Mouse (Mus musculus) urinary bladder, postnatal 36 days (tissue): ENCODE measurements around the gene Hsd17b14.

Experiments
- DNase-seq, 2 experiments: peaks; one replicate each; pipeline ENCODE4 v3.0.0; 2022; ENCODE audit warnings: low spot score in 2 of 2, mixed read lengths in 1 of 2

Hsd17b14 gene

DNA sequence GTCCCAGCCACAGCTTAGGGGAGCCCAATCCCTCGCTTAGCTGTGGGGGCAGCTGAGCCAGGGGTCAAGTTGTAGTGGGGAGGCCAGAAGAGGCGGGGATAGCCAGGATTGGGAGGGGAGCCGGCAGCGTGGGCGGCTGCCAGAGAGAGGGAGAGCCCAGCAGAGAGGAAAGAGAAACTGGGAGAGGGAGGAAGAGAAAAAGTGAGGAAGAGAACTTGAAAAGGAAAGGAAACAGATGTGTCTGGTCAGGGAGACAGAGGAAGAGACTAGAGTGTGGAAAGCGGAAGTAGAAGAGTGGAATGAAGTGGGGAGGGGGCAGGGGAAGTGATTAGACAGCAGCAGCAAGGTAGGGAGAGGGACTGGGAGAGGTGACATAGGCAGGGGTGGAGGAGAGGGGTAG, 25.2 kb upstream of the Hsd17b14 start:
- no peak for DNase-seq

- DNase-seq = no peak
Measured at GRCm38 (mm10) chr7:45530643-45531042, 24.1 kb upstream of the Hsd17b14 start.

DNA sequence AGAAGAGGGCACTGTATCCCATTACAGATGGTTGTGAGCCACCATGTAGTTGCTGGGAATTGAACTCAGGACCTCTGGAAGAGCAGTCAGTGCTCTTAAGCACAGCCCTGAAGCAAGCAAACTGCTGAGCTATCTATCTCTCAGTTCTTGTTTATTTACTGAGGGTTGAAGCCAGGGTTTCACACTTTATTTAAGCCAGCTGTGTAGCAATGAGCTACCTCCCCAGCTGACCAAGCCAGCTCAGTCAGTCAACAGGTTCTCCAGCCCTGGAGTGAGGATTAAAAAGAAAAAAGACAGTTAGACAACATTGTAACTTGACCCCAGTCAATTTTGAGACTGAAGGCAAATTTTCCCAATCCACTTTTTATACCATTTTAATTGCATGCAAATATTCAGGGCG, 19.0 kb upstream of the Hsd17b14 start:
- DNase-seq = no peak

DNA sequence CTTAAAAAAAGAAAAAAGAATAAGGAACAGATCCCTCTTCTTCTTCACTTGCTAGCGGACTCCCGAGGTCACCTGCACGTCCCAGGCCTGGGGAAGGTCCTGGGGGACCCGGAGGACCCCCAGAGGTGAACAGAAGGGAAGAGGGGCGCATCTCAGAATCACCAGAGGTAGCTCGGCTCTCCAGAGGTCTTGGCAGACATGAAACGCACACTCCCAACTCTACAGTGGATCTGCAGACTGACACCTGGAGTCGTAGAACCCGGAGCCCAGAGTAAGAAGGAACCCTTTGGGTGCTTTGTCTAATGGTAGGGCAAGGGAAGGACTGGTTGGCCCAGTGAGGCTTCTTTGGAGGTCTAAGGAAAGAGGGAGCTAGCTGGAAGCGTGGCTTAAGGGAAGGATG, 17.1 kb upstream of the Hsd17b14 start:
- DNase-seq = no peak

GRCm38 (mm10) chr7:45538163-45539041, 16.3 kb upstream of the Hsd17b14 start:
- DNase-seq = peak in 1 of 2 experiments; percentile 42

DNA sequence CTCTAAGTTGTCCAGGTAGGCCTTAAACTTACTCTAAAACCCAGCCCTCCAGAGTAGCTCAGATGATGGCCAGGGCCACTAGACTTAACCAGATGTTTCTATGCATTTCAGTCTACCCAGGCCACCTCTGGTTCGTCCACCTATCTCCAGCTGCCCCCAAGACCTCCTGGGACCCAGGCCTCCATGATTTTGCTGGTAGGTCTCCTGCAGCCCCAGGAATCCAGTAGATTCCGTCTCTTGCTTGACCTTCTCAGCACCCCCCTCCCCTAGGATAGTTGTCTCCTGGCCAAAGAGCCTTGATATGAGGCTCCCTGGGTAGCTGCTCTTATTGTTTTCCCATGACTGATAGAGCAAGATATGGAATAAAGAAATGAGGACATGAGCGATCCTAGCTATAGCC, 15.6 kb upstream of the Hsd17b14 start:
- DNase-seq = no peak

DNA sequence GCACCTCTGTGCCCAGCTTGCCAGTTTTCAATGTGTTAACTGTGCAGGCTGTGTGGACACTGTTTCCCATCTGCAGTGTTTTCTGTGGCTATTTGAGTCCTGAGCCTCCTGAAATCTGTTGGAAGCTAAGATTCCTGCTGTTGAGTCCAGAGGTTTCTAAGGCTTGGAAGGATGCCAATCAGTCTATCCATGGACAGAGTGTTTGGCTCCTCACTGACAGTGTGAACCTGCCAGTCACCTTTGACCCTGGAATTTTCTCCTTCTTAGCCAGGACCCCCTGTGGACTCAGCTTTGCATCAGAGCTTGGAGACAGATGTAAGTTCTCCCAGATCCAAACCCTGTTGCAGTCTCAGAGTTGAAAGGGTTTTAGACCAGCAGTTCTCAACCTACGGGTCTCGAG, 14.5 kb upstream of the Hsd17b14 start:
- no peak for DNase-seq

DNA sequence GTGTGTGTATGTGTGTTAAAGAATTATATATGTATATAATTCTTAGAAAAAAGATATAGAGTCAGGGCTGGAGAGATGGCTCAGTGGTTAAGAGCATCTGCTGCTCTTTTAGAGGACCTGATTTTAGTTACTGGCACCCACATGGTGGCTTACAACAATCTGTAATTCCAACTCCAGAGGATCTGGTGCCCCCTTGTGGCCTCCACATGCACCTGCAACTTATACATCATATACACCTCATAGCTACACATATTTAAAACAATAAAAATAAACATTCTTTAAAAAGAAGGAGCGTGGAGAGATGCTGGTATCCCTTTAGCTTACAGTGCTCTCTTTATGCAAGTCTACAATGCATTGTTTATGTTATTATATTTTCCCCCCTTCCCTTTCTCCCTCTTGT, 10.2 kb upstream of the Hsd17b14 start:
- DNase-seq = no peak

DNA sequence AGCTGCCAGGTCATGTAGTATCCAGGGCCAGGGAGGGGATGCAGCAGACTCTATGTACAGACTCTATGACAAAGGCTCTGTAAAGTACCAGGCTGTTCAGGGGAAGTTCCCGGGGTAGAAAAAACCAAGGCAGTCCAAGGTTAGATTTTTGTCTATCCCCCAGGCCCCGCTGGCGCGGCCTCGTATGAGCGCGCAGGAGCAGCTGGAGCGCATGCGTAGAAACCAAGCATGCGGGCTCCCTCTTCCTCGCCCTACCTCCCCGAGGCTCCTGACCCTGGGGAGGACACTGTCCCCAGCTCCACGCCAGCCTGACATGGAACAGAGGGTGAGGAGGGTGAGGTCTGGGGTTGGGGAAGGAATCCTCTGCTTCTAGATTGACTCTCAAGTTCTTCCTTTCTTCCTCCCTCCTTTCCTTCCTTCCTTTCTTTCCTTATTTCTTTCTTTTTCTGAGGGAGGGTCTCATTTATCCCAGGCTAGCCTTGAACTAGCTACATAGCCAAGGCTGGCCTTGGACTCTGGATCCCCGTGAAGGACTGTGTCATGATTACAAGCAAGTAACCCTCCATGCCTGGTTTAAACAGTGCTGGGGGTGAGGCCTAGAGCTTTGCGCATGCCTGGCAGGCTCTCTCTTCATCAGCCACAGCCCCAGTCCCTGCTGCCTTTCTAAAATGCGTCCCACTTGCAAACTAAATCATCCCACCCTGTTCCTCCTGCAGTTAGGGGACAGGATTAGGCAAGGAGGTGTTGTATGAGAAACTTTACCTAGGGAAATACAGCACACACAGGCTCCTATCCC, 4.9 kb upstream of the Hsd17b14 start:
- DNase-seq = no peak

DNA sequence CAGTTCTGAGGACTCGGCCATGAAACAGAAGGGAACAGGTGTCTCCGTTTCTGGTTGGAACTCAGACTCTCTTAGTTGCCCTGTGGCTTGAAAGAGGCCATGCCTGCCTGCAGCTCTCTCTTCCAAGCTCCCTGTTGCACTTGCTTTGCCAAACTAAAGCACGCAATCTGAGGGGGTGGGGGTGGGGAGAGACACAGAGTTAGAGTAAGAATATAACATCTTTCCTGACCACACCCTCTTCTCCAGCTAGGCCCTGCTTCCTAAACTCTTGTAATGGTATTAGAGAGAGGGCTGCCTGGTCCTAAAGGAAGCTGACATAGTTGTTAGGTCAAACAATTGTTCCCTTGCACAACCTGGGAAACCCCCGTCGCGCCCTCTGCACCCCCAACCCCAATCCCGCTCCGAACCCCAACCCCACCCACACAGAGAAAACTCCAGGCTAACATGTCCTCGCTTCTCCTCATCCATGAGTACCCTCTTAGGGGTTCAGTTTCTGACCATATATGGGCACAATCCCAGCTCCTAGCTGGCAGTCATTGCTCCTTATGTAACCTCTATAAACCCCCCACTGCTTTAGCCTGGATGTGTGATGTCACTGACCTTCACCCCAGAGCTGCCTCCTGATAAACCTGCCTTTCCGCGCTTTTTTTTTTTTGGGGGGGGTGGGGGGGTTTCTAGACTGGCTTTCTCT, 3.7 kb upstream of the Hsd17b14 start:
- DNase-seq = no peak

DNA sequence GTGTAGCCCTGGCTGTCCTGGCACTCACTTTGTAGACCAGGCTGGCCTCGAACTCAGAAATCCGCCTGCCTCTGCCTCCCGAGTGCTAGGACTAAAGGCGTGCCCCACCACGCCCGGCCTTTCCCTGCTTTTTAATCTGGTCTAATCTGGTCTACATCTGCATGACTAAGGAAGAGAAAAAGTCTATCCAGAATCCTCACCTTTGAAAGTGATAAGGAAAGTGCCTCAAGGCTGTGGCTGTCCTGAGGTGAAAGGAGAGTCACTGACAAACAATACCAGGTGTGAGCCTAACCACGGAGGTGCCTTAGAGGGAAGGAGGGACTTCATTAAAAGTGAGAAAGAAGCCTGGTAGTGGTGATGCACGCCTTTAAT, 3.2 kb upstream of the Hsd17b14 start:
- DNase-seq = no peak

- DNase-seq = no peak
Measured at GRCm38 (mm10) chr7:45553519-45553918, 1.2 kb upstream of the Hsd17b14 start.

- no peak for DNase-seq
Measured at GRCm38 (mm10) chr7:45553990-45554389, 703 bp upstream of the Hsd17b14 start.

DNA sequence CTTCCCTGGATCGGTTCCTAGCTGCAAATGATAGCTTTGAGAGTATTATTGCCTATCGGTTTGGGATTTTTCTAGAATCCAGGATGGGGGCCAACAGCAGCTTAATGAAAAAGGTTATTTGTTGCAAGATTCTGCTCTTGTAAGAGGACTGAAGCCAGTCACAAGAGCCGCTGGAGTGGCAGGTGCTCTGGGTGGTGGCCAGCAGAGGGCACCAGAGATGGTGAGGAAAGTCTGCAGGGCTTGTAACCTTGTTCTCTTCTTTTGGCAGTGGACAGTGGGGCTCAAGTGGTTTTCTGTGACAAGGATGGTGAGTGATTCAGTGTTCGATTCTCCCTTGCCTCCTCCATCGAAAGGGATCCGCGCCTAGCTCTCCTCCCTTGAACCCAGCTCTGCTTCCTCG, 1.1 kb downstream of the Hsd17b14 start:
- DNase-seq = peak; percentile 73 to 86

DNA sequence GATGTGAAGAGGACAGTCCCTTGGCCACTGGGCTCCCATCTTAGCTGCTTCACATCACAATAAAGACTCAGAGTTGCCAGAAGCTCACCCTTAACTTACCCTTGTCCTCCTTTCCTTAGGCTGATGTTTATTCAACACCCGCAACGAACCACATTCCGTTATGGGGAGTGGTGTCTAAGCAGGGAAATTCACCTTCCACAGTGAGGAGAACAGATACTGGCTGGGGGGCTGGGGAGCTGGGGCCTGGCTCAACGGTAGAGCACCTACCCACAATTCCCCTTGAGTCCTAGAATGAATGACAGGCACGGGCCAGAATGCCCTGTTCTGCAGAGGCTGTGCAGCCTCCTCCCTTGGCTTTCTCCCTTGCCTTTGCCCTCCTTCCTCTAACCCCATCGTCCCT, 4.2 kb downstream of the Hsd17b14 start:
- DNase-seq = peak; percentile 44 to 61

GRCm38 (mm10) chr7:45560241-45560640, 5.5 kb downstream of the Hsd17b14 start:
- DNase-seq = no peak

DNA sequence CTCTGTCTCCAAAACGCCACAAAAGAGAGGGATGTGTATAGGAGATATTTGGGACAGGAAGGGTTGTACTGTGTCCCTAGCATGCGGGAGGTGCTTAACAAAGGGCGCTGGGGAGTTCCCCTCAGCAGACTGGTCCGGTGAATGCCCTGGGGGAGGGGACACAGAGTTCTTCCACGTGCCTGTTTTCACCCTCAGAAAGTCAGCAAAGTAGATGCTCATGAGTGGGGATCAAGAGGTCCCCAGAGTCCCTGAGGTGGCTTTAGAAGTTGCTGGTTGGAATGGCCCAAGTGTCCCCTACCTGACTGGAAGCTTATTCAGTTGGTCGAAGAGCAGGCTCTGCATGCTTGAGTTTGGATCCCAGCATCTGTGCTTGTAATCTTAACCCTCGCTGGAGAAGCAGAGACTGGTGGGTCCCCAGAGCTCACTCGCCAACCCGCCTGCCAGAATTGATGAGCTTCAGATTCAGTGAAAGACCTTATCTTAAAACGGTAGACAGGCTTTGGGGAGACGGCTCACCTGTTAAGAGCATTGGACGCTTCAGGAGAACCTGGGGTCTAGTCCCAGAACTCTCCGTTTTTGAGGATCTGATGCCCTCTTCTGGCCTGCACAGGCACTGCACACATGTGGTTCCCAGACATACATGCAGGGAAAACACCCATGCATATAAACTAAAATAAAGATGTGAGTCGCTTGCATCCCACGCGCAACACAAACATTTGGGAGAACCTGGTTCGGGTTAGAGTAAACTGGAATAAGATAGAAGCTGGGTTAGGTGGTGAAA, 6.3 kb downstream of the Hsd17b14 start:
- peak; percentile 77 to 81 for DNase-seq

- DNase-seq = peak in 1 of 2 experiments; percentile 54
Measured at GRCm38 (mm10) chr7:45561624-45562520, 7.2 kb downstream of the Hsd17b14 start.

GRCm38 (mm10) chr7:45564811-45565210, 10.1 kb downstream of the Hsd17b14 start:
- no peak for DNase-seq

DNA sequence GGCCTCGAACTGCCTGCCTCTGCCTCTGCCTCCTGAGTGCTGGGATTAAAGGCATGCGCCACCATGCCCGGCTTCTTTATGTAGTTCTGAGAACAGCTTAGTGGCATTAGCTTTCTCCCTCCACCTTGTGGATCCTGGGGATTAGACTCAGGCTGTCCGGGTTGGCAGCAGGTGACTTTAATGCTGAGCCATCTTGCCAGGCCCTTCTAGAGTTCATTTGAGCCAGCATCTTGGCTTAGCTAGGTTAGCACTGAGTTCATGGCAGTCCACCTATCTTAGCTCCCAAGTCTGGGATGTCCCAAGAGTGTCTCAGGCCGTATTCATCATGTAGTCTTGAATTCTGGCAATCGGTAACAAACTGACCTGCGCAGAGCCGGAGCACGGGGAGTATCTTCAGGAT, 10.8 kb downstream of the Hsd17b14 start:
- no peak for DNase-seq
